Mouse (Mus musculus): ENCODE data around the gene Armh2.

The Armh2 gene

GRCm38 (mm10) chr13:24741028-24741427, at the start of gene Armh2:
Gene Armh2, plus strand, starts transcription at chr13:24741232.
- ATAC-seq (ENCODE audit: insufficient number of reproducible peaks, low FRiP score, low TSS enrichment) = no peak

- ATAC-seq (ENCODE audit: insufficient number of reproducible peaks, low FRiP score, low TSS enrichment) = no peak
Measured at GRCm38 (mm10) chr13:24693312-24693711, 47.7 kb upstream of the Armh2 start.

DNA sequence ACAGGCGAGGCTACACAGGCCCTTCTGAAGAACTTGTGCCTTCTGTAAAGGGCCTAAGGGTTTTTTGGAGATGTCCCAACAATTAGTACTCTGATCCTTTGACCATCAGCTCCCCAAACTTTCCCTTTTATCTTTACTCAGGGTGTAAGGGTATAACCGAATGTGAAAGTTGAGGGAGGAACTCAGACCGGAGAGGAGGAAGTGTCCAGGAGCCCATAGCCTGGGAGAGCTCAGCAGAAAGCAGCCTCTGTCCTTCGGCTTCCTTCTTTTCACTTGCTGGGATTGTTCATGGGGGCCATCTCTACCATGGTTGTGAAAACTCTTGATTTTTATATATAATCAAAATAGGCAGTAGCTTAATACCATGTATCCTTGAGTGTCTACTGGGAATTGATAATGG, 42.3 kb upstream of the Armh2 start:
- no peak for ATAC-seq (ENCODE audit: insufficient number of reproducible peaks, low FRiP score, low TSS enrichment)

GRCm38 (mm10) chr13:24702128-24702527, 38.9 kb upstream of the Armh2 start:
- ATAC-seq (ENCODE audit: insufficient number of reproducible peaks, low FRiP score, low TSS enrichment) = no peak

DNA sequence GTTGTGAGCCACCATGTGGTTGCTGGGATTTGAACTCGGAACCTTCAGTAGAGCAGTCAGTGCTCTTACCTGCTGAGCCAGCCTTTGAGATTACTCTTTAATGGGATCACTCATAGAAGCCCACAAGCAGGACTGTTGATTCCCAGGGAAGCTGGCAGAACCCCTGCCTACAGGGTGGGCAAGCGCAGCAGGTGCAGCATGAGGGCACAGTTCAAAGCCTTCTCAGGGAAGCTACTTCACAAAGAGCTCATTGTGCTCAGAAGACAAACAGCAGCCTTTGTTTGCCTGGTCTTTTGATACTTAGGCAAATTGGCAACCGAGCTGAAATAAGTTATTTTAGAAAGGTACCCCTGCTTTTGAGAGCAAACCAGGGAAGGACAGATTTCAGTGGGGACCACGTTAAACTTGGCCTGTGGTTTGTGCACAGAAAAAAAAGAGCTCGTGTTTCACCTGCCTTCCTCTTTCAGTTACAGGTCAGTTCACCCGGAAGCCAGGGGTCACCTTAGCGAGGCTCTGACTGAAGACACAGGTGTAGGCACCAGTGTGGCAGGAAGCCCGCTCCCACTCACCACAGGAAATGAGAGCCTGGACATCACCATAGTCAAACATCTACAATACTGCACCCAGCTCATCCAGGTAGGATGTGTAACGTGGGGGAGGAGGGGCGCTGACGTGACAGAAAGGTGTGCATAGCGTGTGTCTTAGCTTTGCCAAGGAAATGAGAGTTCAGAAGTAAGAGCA, 31.2 kb upstream of the Armh2 start:
- no peak for ATAC-seq (ENCODE audit: insufficient number of reproducible peaks, low FRiP score, low TSS enrichment)

- no peak for ATAC-seq (ENCODE audit: insufficient number of reproducible peaks, low FRiP score, low TSS enrichment)
Measured at GRCm38 (mm10) chr13:24710968-24711367, 30.1 kb upstream of the Armh2 start.

GRCm38 (mm10) chr13:24712581-24713130, 28.4 kb upstream of the Armh2 start:
- ATAC-seq (ENCODE audit: insufficient number of reproducible peaks, low FRiP score, low TSS enrichment) = no peak

DNA sequence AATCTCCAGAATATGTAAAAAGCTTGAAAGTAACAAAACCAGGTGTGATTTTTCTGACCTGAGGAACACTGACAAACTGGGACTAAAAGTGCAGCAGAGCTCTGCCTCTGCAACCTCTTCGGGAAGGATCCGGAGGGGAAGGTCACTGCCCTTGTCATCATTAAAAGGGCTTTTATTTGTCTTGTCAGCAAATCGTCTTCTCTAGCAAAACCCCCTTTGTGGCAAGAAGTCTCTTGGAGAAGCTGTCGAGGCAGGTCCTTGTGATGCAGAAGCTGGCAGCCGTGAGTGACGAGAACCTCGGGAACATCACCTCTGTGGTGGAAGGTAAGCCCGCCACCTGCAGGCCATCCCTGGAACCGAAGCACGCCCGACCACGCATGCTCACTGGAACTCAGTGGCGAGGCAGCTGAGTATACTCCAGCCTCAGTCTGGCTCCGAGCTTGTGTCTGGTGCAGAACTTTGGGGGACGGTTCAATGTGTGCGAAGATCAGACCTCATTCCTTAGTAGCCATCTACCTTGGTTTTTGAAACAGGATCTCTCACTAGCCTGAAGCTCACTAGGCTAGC, 27.5 kb upstream of the Armh2 start:
- peak; percentile 94 for ATAC-seq (ENCODE audit: insufficient number of reproducible peaks, low FRiP score, low TSS enrichment)

DNA sequence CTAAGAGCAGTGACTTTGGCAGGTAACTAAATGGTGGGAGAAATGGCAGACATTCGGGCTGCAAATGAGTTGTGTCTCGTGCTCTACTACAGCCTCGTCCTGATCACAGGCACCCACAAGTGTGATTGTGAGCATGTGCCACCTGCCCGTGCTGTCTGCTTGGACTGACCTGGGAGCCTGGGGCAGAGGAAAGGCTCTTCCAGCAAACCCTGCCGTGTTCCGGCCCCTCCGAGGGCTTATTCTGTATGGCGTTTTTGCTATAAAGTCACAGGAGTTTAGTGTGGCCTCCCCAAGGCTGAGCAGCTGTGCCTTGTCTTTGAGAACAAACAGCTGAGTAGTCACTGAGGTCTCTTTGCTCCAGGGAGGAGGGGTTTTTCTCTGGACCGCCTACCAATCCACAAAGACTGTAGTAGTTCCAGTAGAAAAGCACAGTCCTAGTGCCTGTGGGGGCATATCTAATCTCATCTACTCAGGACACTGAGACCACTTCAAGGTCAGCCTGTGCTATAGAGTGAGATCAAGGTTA, 26.6 kb upstream of the Armh2 start:
- ATAC-seq (ENCODE audit: insufficient number of reproducible peaks, low FRiP score, low TSS enrichment) = no peak

DNA sequence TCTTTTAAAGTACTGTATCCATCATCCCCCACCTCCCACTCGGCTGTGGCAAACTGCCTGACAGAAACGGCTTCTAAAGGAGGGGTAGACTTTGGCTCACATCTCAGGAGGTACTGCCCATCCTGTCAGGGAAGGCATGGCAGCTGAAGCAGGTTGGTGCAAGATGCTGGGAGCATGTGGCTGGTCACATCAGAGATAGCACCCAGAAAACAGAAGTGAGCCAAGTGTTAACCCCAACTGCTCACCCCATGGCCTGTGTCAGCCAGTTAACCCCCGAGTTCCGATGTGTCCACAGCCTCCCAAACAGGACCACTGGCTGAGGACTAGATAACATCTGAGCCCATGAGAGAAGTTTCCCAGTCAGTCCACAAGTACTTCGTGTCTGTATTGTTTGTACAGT, 25.4 kb upstream of the Armh2 start:
- no peak for ATAC-seq (ENCODE audit: insufficient number of reproducible peaks, low FRiP score, low TSS enrichment)

DNA sequence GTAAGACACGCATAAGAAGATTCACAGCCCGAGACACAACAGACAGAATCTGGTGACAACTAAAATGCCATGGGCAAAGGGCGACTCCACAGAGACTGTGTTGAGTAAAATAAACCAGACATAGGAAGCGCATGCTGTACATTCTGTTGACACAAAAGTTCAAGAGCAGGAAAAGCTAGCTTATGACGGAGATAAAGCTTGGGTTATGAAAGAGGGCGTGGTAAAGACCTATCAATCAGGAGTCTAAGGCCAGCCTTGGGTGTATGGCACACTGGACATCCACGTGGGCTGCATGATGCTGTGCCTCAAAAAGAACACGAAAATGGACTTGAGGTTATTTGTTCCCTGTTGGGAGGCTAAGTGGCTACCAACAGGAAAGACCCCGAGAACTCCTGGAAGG, 24.6 kb upstream of the Armh2 start:
- ATAC-seq (ENCODE audit: insufficient number of reproducible peaks, low FRiP score, low TSS enrichment) = no peak

- ATAC-seq (ENCODE audit: insufficient number of reproducible peaks, low FRiP score, low TSS enrichment) = no peak
Measured at GRCm38 (mm10) chr13:24717677-24718076, 23.4 kb upstream of the Armh2 start.

DNA sequence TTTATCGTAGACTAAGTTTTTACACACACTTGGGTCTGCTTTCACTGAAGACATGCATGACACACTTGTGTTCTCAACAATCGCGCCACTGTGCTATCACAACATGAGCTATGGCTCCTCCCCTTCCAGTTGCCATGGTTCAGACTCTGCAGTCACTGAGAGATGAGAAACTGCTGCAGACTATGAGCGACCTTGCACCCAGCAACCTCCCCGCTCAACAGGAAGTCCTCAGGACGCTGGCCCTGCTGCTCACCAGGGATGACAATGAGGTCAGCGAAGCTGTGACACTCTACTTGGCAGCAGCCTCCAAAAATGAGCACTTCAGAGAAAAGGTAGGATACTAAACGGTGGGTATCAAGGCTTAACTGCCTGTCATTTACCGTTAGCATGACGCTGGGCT, 19.5 kb upstream of the Armh2 start:
- no peak for ATAC-seq (ENCODE audit: insufficient number of reproducible peaks, low FRiP score, low TSS enrichment)

GRCm38 (mm10) chr13:24723699-24724394, 17.2 kb upstream of the Armh2 start:
- ATAC-seq (ENCODE audit: insufficient number of reproducible peaks, low FRiP score, low TSS enrichment) = no peak

DNA sequence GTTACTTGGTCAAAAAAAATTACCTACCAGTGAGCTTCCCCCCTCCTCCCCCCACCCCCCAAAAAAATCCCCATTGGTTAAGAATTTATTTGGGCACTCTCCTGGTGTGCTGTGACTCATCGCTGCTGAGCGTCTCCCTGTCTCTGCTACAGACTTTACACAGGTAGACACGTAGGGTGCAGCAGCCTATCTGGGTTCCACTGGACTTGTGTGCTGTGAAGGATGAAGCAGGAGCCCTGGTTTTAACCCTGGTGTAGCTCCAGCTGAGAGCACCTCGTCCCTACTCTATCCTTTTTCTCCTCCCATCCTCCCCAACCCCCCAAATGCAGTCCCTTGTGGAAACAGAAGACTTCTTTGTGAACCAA, 16.7 kb upstream of the Armh2 start:
- no peak for ATAC-seq (ENCODE audit: insufficient number of reproducible peaks, low FRiP score, low TSS enrichment)

DNA sequence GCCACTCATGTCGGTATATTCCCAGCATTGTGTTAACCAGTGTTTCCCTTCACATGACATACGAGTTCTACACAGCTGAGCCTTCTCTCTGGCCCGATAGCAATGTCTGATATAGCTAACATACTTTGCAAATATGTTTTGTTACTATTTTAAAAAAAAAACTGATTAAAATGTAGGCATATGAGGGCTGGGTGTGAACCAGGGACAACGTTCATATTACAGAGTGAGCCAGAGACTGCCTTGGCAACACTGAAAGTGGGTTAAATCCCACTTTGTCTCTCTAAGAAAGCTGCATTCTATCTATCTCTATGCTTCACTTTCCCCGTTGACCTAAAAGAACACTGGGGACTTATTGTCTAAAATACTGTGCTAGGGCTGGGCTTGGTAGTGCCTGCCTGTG, 11.9 kb upstream of the Armh2 start:
- no peak for ATAC-seq (ENCODE audit: insufficient number of reproducible peaks, low FRiP score, low TSS enrichment)

- ATAC-seq (ENCODE audit: insufficient number of reproducible peaks, low FRiP score, low TSS enrichment) = no peak
Measured at GRCm38 (mm10) chr13:24734502-24734901, 6.5 kb upstream of the Armh2 start.

- no peak for ATAC-seq (ENCODE audit: insufficient number of reproducible peaks, low FRiP score, low TSS enrichment)
Measured at GRCm38 (mm10) chr13:24735608-24736131, 5.4 kb upstream of the Armh2 start.

DNA sequence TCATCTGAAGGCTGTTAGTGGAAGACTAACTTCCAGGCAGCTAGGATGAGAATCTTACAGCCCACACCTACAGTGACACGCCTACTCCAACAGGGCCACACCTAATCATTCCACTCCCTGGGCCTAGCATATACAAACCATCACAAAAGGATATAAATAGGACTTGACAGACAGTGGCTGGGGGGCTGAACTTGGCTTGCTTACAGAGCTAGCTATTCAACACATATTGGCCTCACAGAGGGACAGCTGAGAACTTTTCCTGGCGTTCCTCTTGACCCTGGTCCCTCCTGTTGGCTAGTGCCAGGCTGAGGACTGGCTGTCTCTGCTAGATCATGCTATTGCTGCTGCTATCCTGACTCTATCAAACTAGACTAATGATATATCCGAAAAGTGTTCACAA, 6.8 kb downstream of the Armh2 start:
- ATAC-seq (ENCODE audit: insufficient number of reproducible peaks, low FRiP score, low TSS enrichment) = no peak

- no peak for ATAC-seq (ENCODE audit: insufficient number of reproducible peaks, low FRiP score, low TSS enrichment)
Measured at GRCm38 (mm10) chr13:24750807-24751206, 9.8 kb downstream of the Armh2 start.

GRCm38 (mm10) chr13:24751396-24751795, 10.4 kb downstream of the Armh2 start:
- no peak for ATAC-seq (ENCODE audit: insufficient number of reproducible peaks, low FRiP score, low TSS enrichment)

All from cerebellum, adult (tissue).